Mouse (Mus musculus) forebrain, embryonic 11.5 days (tissue): ENCODE data around the gene Cacnb4. TPM values are rescaled to one million over a fixed set of nuclear protein-coding genes. Genes with fewer than 3 reads are reported as not detected.

ENCODE experiments used
- ATAC-seq: fragments of 200-750 bp; cut with Nextera tagmentation; replicated peaks from 2 replicates; pipeline ENCODE4 v1.8.0; 2017; ENCODE audit warnings: moderate TSS enrichment; ENCODE audit not compliant: low FRiP score
- DNase-seq: peaks from one replicate; pipeline ENCODE4 v3.0.0-alpha.2; 2017; ENCODE audit warnings: low spot score
- H3K27ac ChIP-seq: fragments of 300-500 bp; sonication (generic); 2 replicates; pipeline ENCODE4 v1.5.1; 2014; ENCODE audit warnings: low read depth, low read length
- H3K27me3 ChIP-seq: fragments of 300-500 bp; sonication (generic); 2 replicates; pipeline ENCODE4 v1.6.1; 2014; ENCODE audit warnings: mild to moderate bottlenecking, low read length, mixed read lengths; ENCODE audit not compliant: control insufficient read depth, insufficient read depth
- H3K36me3 ChIP-seq: fragments of 300-500 bp; sonication (generic); 2 replicates; pipeline ENCODE4 v1.6.1; 2014; ENCODE audit warnings: mild to moderate bottlenecking, low read length, moderate library complexity, mixed read lengths; ENCODE audit not compliant: control insufficient read depth, insufficient read depth
- H3K4me1 ChIP-seq: fragments of 300-500 bp; sonication (generic); replicated peaks from 2 replicates; pipeline ENCODE4 v1.6.1; 2014; ENCODE audit warnings: low read length, mixed read lengths; ENCODE audit not compliant: control insufficient read depth, insufficient read depth
- H3K4me2 ChIP-seq: fragments of 300-500 bp; sonication (generic); 2 replicates; pipeline ENCODE4 v1.6.1; 2014; ENCODE audit warnings: low read depth, mild to moderate bottlenecking, low read length, moderate library complexity, mixed read lengths; ENCODE audit not compliant: severe bottlenecking
- H3K4me3 ChIP-seq: fragments of 300-500 bp; sonication (generic); 2 replicates; pipeline ENCODE4 v1.5.1; 2014; ENCODE audit warnings: low read depth, low read length
- H3K9ac ChIP-seq: fragments of 300-500 bp; sonication (generic); 2 replicates; pipeline ENCODE4 v1.6.1; 2014; ENCODE audit warnings: low read length
- H3K9me3 ChIP-seq: fragments of 300-500 bp; sonication (generic); 2 replicates; pipeline ENCODE4 v1.6.1; 2016; ENCODE audit warnings: low read length, mixed read lengths; ENCODE audit not compliant: control insufficient read depth
- WGBS: fragments of 180-500 bp; shearing (Covaris S2); extraction: QIAGEN DNeasy Blood & Tissue Kit; methylation state at CpG from one replicate; pipeline ENCODE4 v1.1.7; 2014; 5-methylcytosine and 5-hydroxymethylcytosine counted together
- polyA plus RNA-seq: library from polyadenylated mRNA; unstranded; fragments of >200 nt; fragmentation: Nextera tagmentation; extraction: Ambion mirVana; gene quantifications from 2 replicates; pipeline ENCODE4 v1.2.1, GENCODE M21; 2014

The Cacnb4 gene
- polyA plus RNA-seq, 1 experiment from 2014 or later = 2.6 TPM

- Histone ChIP-seq H3K4me1 (0 out of 2 replicates have a peak, but pooled peaks cover 4% of the 10 kb centered on the region), H3K9ac (no peak overlapping the region), H3K27ac (no peak overlapping the region), H3K4me2 (no peak overlapping the region; the same call in 1 of the 2 replicates), H3K36me3 (no peaks in the 10 kb centered on the region), H3K9me3 (no peaks in the 10 kb centered on the region), H3K27me3 (no peaks in the 10 kb centered on the region), H3K4me3 (no peak overlapping the region)
- ATAC-seq (no peak; the same call in 1 of the 2 replicates), DNase-seq (no peak)
- 28% methylated on average over 3 of the region's 3 CpGs for WGBS
Measured at GRCm38 (mm10) chr2:52512206-52512605, 164.4 kb downstream of the Cacnb4 start.

- H3K9me3 ChIP-seq = no peaks in the 10 kb centered on the region
- H3K9ac ChIP-seq = no peak overlapping the region
- peak; percentile 56 for DNase-seq
- 13% methylated on average over 13 of the region's 13 CpGs for WGBS
- ATAC-seq = peak; percentile 63; the same call in 1 of the 2 replicates
- no peaks in the 10 kb centered on the region for H3K27me3 ChIP-seq
- H3K36me3 ChIP-seq = no peaks in the 10 kb centered on the region
- 0 out of 2 replicates have a peak, but pooled peaks cover 4% of the 10 kb centered on the region for H3K4me1 ChIP-seq
- H3K4me2 ChIP-seq = no peak overlapping the region; the same call in 1 of the 2 replicates
- H3K27ac ChIP-seq = no peak overlapping the region
- no peak overlapping the region for H3K4me3 ChIP-seq
Measured at GRCm38 (mm10) chr2:52511799-52512198, 164.8 kb downstream of the Cacnb4 start.

GRCm38 (mm10) chr2:52509779-52510500 lies 166.7 kb downstream of the Cacnb4 start:
- Histone ChIP-seq H3K27me3 (no peaks in the 10 kb centered on the region), H3K27ac (no peak overlapping the region), H3K36me3 (no peaks in the 10 kb centered on the region), H3K4me2 (no peak overlapping the region), H3K9me3 (no peaks in the 10 kb centered on the region), H3K4me1 (0 out of 2 replicates have a peak, but pooled peaks cover 4% of the 10 kb centered on the region), H3K9ac (no peak overlapping the region), H3K4me3 (no peak overlapping the region)
- WGBS = 80% methylated on average over 19 of the region's 19 CpGs
- DNase-seq (no peak), ATAC-seq (no peak)

GRCm38 (mm10) chr2:52505164-52505563 lies 171.5 kb downstream of the Cacnb4 start:
- Histone ChIP-seq H3K27me3 (no peaks in the 10 kb centered on the region), H3K27ac (no peak overlapping the region), H3K9me3 (no peaks in the 10 kb centered on the region), H3K9ac (no peak overlapping the region), H3K36me3 (no peaks in the 10 kb centered on the region), H3K4me2 (no peak overlapping the region), H3K4me3 (no peak overlapping the region), H3K4me1 (no peaks in the 10 kb centered on the region)
- no peak for DNase-seq
- ATAC-seq = no peak
- WGBS = 76% methylated on average over 2 of the region's 2 CpGs

GRCm38 (mm10) chr2:52504762-52505161 lies 171.9 kb downstream of the Cacnb4 start:
- 99% methylated on average over 3 of the region's 3 CpGs for WGBS
- H3K9me3 ChIP-seq = no peaks in the 10 kb centered on the region
- ATAC-seq = no peak

GRCm38 (mm10) chr2:52499849-52500262 lies 176.8 kb downstream of the Cacnb4 start:
- H3K27me3 ChIP-seq = no peaks in the 10 kb centered on the region
- no peak overlapping the region for H3K9ac ChIP-seq
- H3K4me3 ChIP-seq = no peak overlapping the region
- no peak for ATAC-seq
- no peaks in the 10 kb centered on the region for H3K36me3 ChIP-seq
- no peak overlapping the region for H3K4me2 ChIP-seq
- H3K9me3 ChIP-seq = no peaks in the 10 kb centered on the region
- no peak for DNase-seq
- WGBS = 89% methylated on average over 6 of the region's 6 CpGs
- H3K27ac ChIP-seq = no peak overlapping the region
- H3K4me1 ChIP-seq = no peaks in the 10 kb centered on the region

More at GRCm38 (mm10) chr2:52504762-52505161, 171.9 kb downstream of the Cacnb4 start:
- Histone ChIP-seq H3K4me1 (no peaks in the 10 kb centered on the region), H3K4me3 (no peak overlapping the region), H3K27me3 (no peaks in the 10 kb centered on the region), H3K9ac (no peak overlapping the region), H3K36me3 (no peaks in the 10 kb centered on the region), H3K27ac (no peak overlapping the region), H3K4me2 (no peak overlapping the region)
- DNase-seq = no peak

- H3K4me2 ChIP-seq = no peak overlapping the region
- no peak for DNase-seq
- H3K4me1 ChIP-seq = no peaks in the 10 kb centered on the region
- no peak overlapping the region for H3K9ac ChIP-seq
- ATAC-seq = no peak
- H3K4me3 ChIP-seq = no peak overlapping the region
- no peak overlapping the region for H3K27ac ChIP-seq
- no peaks in the 10 kb centered on the region for H3K9me3 ChIP-seq
- no peaks in the 10 kb centered on the region for H3K27me3 ChIP-seq
- WGBS = 77% methylated on average over 12 of the region's 12 CpGs
- H3K36me3 ChIP-seq = no peaks in the 10 kb centered on the region
Measured at GRCm38 (mm10) chr2:52499101-52499537, 177.5 kb downstream of the Cacnb4 start.

GRCm38 (mm10) chr2:52495097-52495694 lies 181.4 kb downstream of the Cacnb4 start:
- Histone ChIP-seq H3K4me1 (no peaks in the 10 kb centered on the region), H3K27me3 (no peaks in the 10 kb centered on the region), H3K36me3 (no peaks in the 10 kb centered on the region), H3K9me3 (no peaks in the 10 kb centered on the region), H3K4me3 (no peak overlapping the region), H3K4me2 (no peak overlapping the region), H3K9ac (no peak overlapping the region), H3K27ac (no peak overlapping the region)
- ATAC-seq = no peak
- DNase-seq = no peak
- 81% methylated on average over 11 of the region's 11 CpGs for WGBS
